In the genomic region with DNA sequence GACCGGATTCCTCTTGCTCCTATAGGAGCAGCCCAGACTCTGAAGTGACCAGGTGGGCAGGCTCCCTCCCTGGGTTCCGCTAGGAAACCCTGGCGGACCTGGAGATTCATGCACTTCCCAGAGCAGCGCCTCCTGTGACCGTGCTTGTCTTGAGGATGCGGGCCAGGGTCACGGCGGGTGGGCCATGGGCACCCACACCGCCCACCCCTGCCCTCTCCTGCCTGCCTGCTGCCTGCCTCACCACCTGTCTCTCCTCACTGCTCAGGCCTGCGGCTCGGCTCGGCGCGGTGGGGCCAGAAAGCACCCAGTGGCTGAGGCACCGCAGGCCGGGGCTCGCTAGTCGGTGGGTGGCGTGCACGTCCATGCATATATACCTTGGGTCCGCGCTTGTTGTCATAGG, we compare ENCODE assay signal across 17 mouse cellular contexts. TPM values are rescaled to one million over a fixed set of nuclear protein-coding genes. Genes with fewer than 3 reads are reported as not detected.
DNase-seq lines count a peak whose midpoint lies in the region; ATAC-seq lines count a peak whose summit lies in the region.
"Had no signal": no experiment of that assay in that cellular context is flagged by ENCODE, and none has a peak within 500 bp of the region (broad histone marks: within the 10 kb centered on the region; RNA-seq: fewer than 3 reads in every experiment).

No protein-coding gene starts in this region.

- peak overlapping the region; percentile 38 for H3K4me3 ChIP-seq in megakaryocyte, embryonic 14.5 days (replicated peaks)
- H3K4me3 ChIP-seq in stomach, embryonic 15.5 days (replicated peaks) = 0 out of 2 replicates have a peak overlapping the region, but pooled peaks have one; percentile 11
- H3K4me3 ChIP-seq: liver, embryonic 13.5 days had no signal

- H3K9ac ChIP-seq in stomach, embryonic 15.5 days = no peak overlapping the region
- H3K9ac ChIP-seq: liver, embryonic 13.5 days had no signal

- 1% methylated on average over 22 of the region's 22 CpGs for WGBS in stomach, embryonic 15.5 days

- no peaks in the 10 kb centered on the region for H3K36me3 ChIP-seq in megakaryocyte, embryonic 14.5 days (replicated peaks; ENCODE audit: low read length)
- H3K36me3 ChIP-seq in stomach, embryonic 15.5 days = no peaks in the 10 kb centered on the region
- H3K36me3 ChIP-seq: liver, embryonic 13.5 days had no signal

- ATAC-seq in megakaryocyte, adult 5-6 weeks (ENCODE audit: poor library complexity, severe bottlenecking) = no peak
- no peak for ATAC-seq in stomach, embryonic 15.5 days (ENCODE audit: insufficient read depth, low FRiP score, low read depth)

- H3K27ac ChIP-seq in stomach, embryonic 15.5 days = no peak overlapping the region
- H3K27ac ChIP-seq: liver, embryonic 13.5 days had no signal

- peaks cover 92% of the 10 kb centered on the region for H3K27me3 ChIP-seq in megakaryocyte, embryonic 14.5 days (replicated peaks)
- H3K27me3 ChIP-seq in stomach, embryonic 15.5 days (replicated peaks) = peaks cover 65% of the 10 kb centered on the region

- peaks cover 5% of the 10 kb centered on the region for H3K9me3 ChIP-seq in megakaryocyte, embryonic 14.5 days
- H3K9me3 ChIP-seq in stomach, embryonic 15.5 days = no peaks in the 10 kb centered on the region
- H3K9me3 ChIP-seq: liver, embryonic 13.5 days had no signal

- peak overlapping the region; percentile 39 for H3K4me2 ChIP-seq in stomach, embryonic 15.5 days
- H3K4me2 ChIP-seq: liver, embryonic 13.5 days had no signal

- DNase-seq in cerebellum, postnatal 10 days = peak; percentile 55 to 56
- DNase-seq in cerebellum, adult 11-12 months = no peak
- peak; percentile 61 to 67 for DNase-seq in cerebellum, postnatal 25 days
- DNase-seq in B cell, adult 2 months = no peak
- no peak for DNase-seq in embryo, embryonic 10 days (ENCODE audit: low spot score)
- DNase-seq: heart, adult 18-20 months; left cerebral cortex, postnatal 4 days; liver, embryonic 13.5 days; thymus, adult 2 months had no signal

- peaks cover 17% of the 10 kb centered on the region for H3K4me1 ChIP-seq in megakaryocyte, embryonic 14.5 days
- no peaks in the 10 kb centered on the region for H3K4me1 ChIP-seq in stomach, embryonic 15.5 days
- H3K4me1 ChIP-seq: liver, embryonic 13.5 days had no signal

RNA-seq across cellular contexts. Expression of a gene that starts 8.0 kb away (rescaled TPM):
- polyA plus RNA-seq in megakaryocyte, embryonic 14.5 days (2012; ENCODE audit: insufficient read depth, low replicate concordance) = not detected in 2 replicates
- total RNA-seq in megakaryocyte, adult 5-6 weeks (2015) = not detected in 2 replicates
- total RNA-seq in megakaryocyte, adult 5-6 weeks (2017) = not detected in 2 replicates
- 1.3 and 1.9 TPM in 2 replicates for polyA plus RNA-seq in stomach, embryonic 15.5 days (2015; fragmentation: Nextera tagmentation; extraction: Ambion mirVana)
- total RNA-seq: heart, adult 18-20 months had no signal

RNA-seq across cellular contexts. Expression of a gene that starts 21.2 kb away (rescaled TPM):
- polyA plus RNA-seq in megakaryocyte, embryonic 14.5 days (2012; ENCODE audit: insufficient read depth, low replicate concordance) = 4.4 and 13.9 TPM in 2 replicates
- total RNA-seq in megakaryocyte, adult 5-6 weeks (2015) = 14.8 TPM in 2 replicates
- 36.8 and 40.8 TPM in 2 replicates for total RNA-seq in megakaryocyte, adult 5-6 weeks (2017)
- polyA plus RNA-seq in stomach, embryonic 15.5 days (2015; fragmentation: Nextera tagmentation; extraction: Ambion mirVana) = 46.4 and 54.6 TPM in 2 replicates

RNA-seq across cellular contexts. Expression of a gene that starts 21.3 kb away (rescaled TPM):
- not detected in 2 replicates for polyA plus RNA-seq in megakaryocyte, embryonic 14.5 days (2012; ENCODE audit: insufficient read depth, low replicate concordance)
- total RNA-seq in megakaryocyte, adult 5-6 weeks (2015) = not detected in 2 replicates
- total RNA-seq in megakaryocyte, adult 5-6 weeks (2017) = not detected in 2 replicates
- 4.4 and 6.9 TPM in 2 replicates for polyA plus RNA-seq in stomach, embryonic 15.5 days (2015; fragmentation: Nextera tagmentation; extraction: Ambion mirVana)
- total RNA-seq: layer of hippocampus, postnatal 14 days; left cerebral cortex, postnatal 4 days had no signal
- polyA plus RNA-seq: frontal cortex, adult 2 months; hindbrain, embryonic 11.5 days; kidney, embryonic 14.5 days; liver, embryonic 13.5 days had no signal

RNA-seq across cellular contexts. Expression of a gene that starts 23.0 kb away (rescaled TPM):
- not detected in 2 replicates for polyA plus RNA-seq in megakaryocyte, embryonic 14.5 days (2012; ENCODE audit: insufficient read depth, low replicate concordance)
- total RNA-seq in megakaryocyte, adult 5-6 weeks (2015) = not detected in 2 replicates
- total RNA-seq in megakaryocyte, adult 5-6 weeks (2017) = not detected in 2 replicates
- polyA plus RNA-seq in stomach, embryonic 15.5 days (2015; fragmentation: Nextera tagmentation; extraction: Ambion mirVana) = not detected in 2 replicates
- total RNA-seq: heart, adult 18-20 months; layer of hippocampus, postnatal 14 days; left cerebral cortex, postnatal 4 days had no signal
- polyA plus RNA-seq: brain, embryonic 14.5 days; frontal cortex, adult 2 months; hindbrain, embryonic 11.5 days; kidney, embryonic 14.5 days; liver, embryonic 13.5 days had no signal

RNA-seq across cellular contexts. Expression of a gene that starts 38.7 kb away (rescaled TPM):
- 3.1 and 14.8 TPM in 2 replicates for polyA plus RNA-seq in megakaryocyte, embryonic 14.5 days (2012; ENCODE audit: insufficient read depth, low replicate concordance)
- 28.9 and 40.5 TPM in 2 replicates for total RNA-seq in megakaryocyte, adult 5-6 weeks (2015)
- total RNA-seq in megakaryocyte, adult 5-6 weeks (2017) = 25.1 and 32.1 TPM in 2 replicates
- polyA plus RNA-seq in stomach, embryonic 15.5 days (2015; fragmentation: Nextera tagmentation; extraction: Ambion mirVana) = 108 and 114 TPM in 2 replicates

Comparison
In these comparisons a context has a peak if more than half of its experiments do, and no peak if none do; other contexts are left out.
1. DNase-seq: peak in cerebellum, postnatal 10 days (2 of 2) and cerebellum, postnatal 25 days (2 of 2); none in cerebellum, adult 11-12 months (single experiment), B cell, adult 2 months (0 of 2) and embryo, embryonic 10 days (single experiment).